Mouse (Mus musculus): Measurements from ENCODE around the gene Slco1a1. TPM values are rescaled to one million over a fixed set of nuclear protein-coding genes. Genes with fewer than 3 reads are reported as not detected.

The Slco1a1 gene
- not detected in 2 replicates for polyA plus RNA-seq (2015; fragmentation: Nextera tagmentation; extraction: Ambion mirVana)

GRCm38 (mm10) chr6:141946862-141947261, at the start of gene Slco1a1:
TSS of gene Slco1a1 (minus strand) at chr6:141946962.

Other genes with a start within 250 kb of the Slco1a1 start
- gene Gm5724, start 173.2 kb downstream of the Slco1a1 start, polyA plus RNA-seq (2015; fragmentation: Nextera tagmentation; extraction: Ambion mirVana) = not detected in 2 replicates
- 1.0 and 1.9 TPM in 2 replicates for gene Slco1a4, start 90.8 kb downstream of the Slco1a1 start, polyA plus RNA-seq (2015; fragmentation: Nextera tagmentation; extraction: Ambion mirVana)
- gene Gm6614, start 64.5 kb upstream of the Slco1a1 start, polyA plus RNA-seq (2015; fragmentation: Nextera tagmentation; extraction: Ambion mirVana) = not detected in 2 replicates